Mouse (Mus musculus) liver, embryonic 14.5 days (tissue): ENCODE measurements at regions not wholly inside any gene's neighbourhood (a gene's known extent, or its start where the extent isn't known, plus 50 kb on each side); places are given as distances from the start of the nearest gene placed in this dataset.
A peak's percentile ranks its signal among the peaks of the same experiment; 100 is the strongest.
"Not testable (repeated sequence)": the region's sequence is repeated elsewhere in the genome, so short reads cannot be mapped to it uniquely, and the experiment has no call there.

Experiments
- ATAC-seq: fragments of 200-750 bp; cut with Nextera tagmentation; 2 replicates; pipeline ENCODE4 v1.8.0; 2017; ENCODE audit warnings: moderate number of reproducible peaks, mild to moderate bottlenecking, moderate library complexity; ENCODE audit not compliant: insufficient read depth
- DNase-seq, 3 experiments: peaks; one replicate each; pipeline ENCODE4 v3.0.0-alpha.2; 2012 to 2013; ENCODE audit warnings: low read depth in 3 of 3, low spot score in 3 of 3
- H3K27ac ChIP-seq: fragments of 300-500 bp; sonication (generic); 2 replicates; pipeline ENCODE4 v1.5.1; 2014; ENCODE audit warnings: moderate library complexity, mild to moderate bottlenecking, control low read depth, inconsistent platforms
- H3K27me3 ChIP-seq: fragments of 300-500 bp; sonication (generic); 2 replicates; pipeline ENCODE4 v1.6.1; 2014; ENCODE audit warnings: mild to moderate bottlenecking, low read length, moderate library complexity; ENCODE audit not compliant: control insufficient read depth, insufficient read depth
- H3K36me3 ChIP-seq: fragments of 300-500 bp; sonication (generic); replicated peaks from 2 replicates; pipeline ENCODE4 v1.6.1; 2014; ENCODE audit warnings: low read depth; ENCODE audit not compliant: control insufficient read depth, insufficient read depth
- H3K4me1 ChIP-seq, 2 experiments: fragments of 200-500 bp in 1 of 2; fragments of 300-500 bp in 1 of 2; sonication (generic) in 1 of 2; replicated peaks; 2 replicates each; pipeline ENCODE4 v1.6.1; 2012 to 2014; ENCODE audit warnings: antibody characterized with exemption in 1 of 2, inconsistent platforms in 1 of 2, low read length in 1 of 2; ENCODE audit not compliant: control insufficient read depth in 2 of 2, insufficient read depth in 2 of 2
- H3K4me2 ChIP-seq: fragments of 300-500 bp; sonication (generic); 2 replicates; pipeline ENCODE4 v1.6.1; 2014; ENCODE audit warnings: low read depth, mild to moderate bottlenecking, control low read depth, moderate library complexity
- H3K4me3 ChIP-seq, 2 experiments: fragments of 200-500 bp in 1 of 2; fragments of 300-500 bp in 1 of 2; sonication (generic) in 1 of 2; 2 replicates each; pipeline ENCODE4 v1.5.1; 2012 to 2014; ENCODE audit warnings: low read depth in 2 of 2, low read length in 2 of 2, mild to moderate bottlenecking in 2 of 2, control low read depth in 1 of 2, inconsistent platforms in 1 of 2, moderate library complexity in 1 of 2; ENCODE audit not compliant: insufficient read depth in 1 of 2
- H3K9ac ChIP-seq: fragments of 300-500 bp; sonication (generic); replicated peaks from 2 replicates; pipeline ENCODE4 v1.6.1; 2014; ENCODE audit warnings: mild to moderate bottlenecking, control low read depth, moderate library complexity
- H3K9me3 ChIP-seq: fragments of 300-500 bp; sonication (generic); 2 replicates; pipeline ENCODE4 v1.6.1; 2016; ENCODE audit warnings: low read length, mixed read lengths; ENCODE audit not compliant: control insufficient read depth
- CTCF ChIP-seq: IDR thresholded peaks from 2 replicates; pipeline ENCODE4 v1.5.1; 2016; ENCODE audit warnings: antibody characterized with exemption, low read depth, control low read depth
- WGBS: fragments of 180-500 bp; shearing (Covaris S2); extraction: QIAGEN DNeasy Blood & Tissue Kit; methylation state at CpG from one replicate; pipeline ENCODE4 v1.1.7; 2014; ENCODE audit not compliant: insufficient replicate concordance; 5-methylcytosine and 5-hydroxymethylcytosine counted together

- not testable (repeated sequence) for DNase-seq
- WGBS, result 6% methylated on average over 18 of the region's 42 CpGs
These were observed 461.1 kb downstream of the Gm21863 start for GRCm38 (mm10) chr12:20415397-20415796.

DNA sequence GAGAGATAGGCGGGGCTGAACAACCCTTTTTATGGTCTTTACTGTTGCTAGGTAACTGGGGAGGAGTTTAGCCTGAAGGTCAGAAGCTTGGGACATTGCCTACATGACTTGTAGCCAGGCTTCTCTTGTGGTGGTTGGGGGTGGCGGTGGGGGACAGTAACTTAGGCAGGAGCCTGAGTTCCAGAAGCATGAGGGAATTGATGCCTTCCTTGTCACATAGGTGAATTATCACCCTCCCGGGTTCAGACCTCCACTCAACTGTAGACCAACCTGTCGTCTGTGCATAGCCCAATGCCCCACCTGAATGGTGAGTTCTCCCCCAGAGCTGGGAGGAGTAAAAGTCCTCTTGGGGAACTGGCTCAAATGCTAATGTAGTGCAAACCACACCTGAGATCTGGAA, 472.1 kb downstream of the Gm21863 start:
- not testable (repeated sequence) for ATAC-seq, DNase-seq, H3K9me3 ChIP-seq, H3K4me2 ChIP-seq, H3K4me1 ChIP-seq, H3K4me3 ChIP-seq, H3K36me3 ChIP-seq, H3K27me3 ChIP-seq, H3K9ac ChIP-seq, H3K27ac ChIP-seq
- WGBS, result 70% methylated on average over 3 of the region's 4 CpGs

More at GRCm38 (mm10) chr12:20415397-20415796, 461.1 kb downstream of the Gm21863 start:
- not testable (repeated sequence) for H3K36me3 ChIP-seq, H3K4me2 ChIP-seq, H3K4me1 ChIP-seq, ATAC-seq, H3K9ac ChIP-seq, H3K27me3 ChIP-seq, H3K27ac ChIP-seq, H3K4me3 ChIP-seq, H3K9me3 ChIP-seq

- peak; percentile 39; the same call in 1 of the 2 replicates for TF ChIP-seq CTCF
- not testable (repeated sequence) for H3K9ac ChIP-seq, H3K4me2 ChIP-seq, H3K4me3 ChIP-seq, H3K9me3 ChIP-seq, H3K27me3 ChIP-seq, H3K36me3 ChIP-seq, ATAC-seq, H3K27ac ChIP-seq, H3K4me1 ChIP-seq, DNase-seq
- WGBS, result 36% methylated on average over 1 of the region's 1 CpGs
These were observed 510.3 kb downstream of the Gm21863 start for GRCm38 (mm10) chr12:20464585-20464984.
